Mouse (Mus musculus) embryonic facial prominence, embryonic 12.5 days (tissue): ENCODE data around the gene Rabgap1l. TPM values are rescaled to one million over a fixed set of nuclear protein-coding genes. Genes with fewer than 3 reads are reported as not detected.

Experiments used
- ATAC-seq: fragments of 200-750 bp; cut with Nextera tagmentation; 2 replicates; pipeline ENCODE4 v1.8.0; 2017; ENCODE audit not compliant: insufficient number of reproducible peaks, insufficient read depth, low FRiP score, low TSS enrichment
- H3K27ac ChIP-seq: fragments of 300-500 bp; sonication (generic); 2 replicates; pipeline ENCODE4 v1.5.1; 2016; ENCODE audit warnings: mild to moderate bottlenecking
- H3K27me3 ChIP-seq: fragments of 300-500 bp; sonication (generic); 2 replicates; pipeline ENCODE4 v1.6.1; 2016; ENCODE audit warnings: mild to moderate bottlenecking, moderate library complexity
- H3K36me3 ChIP-seq: fragments of 300-500 bp; sonication (generic); 2 replicates; pipeline ENCODE4 v1.6.1; 2016; ENCODE audit warnings: mild to moderate bottlenecking
- H3K4me1 ChIP-seq: fragments of 300-500 bp; sonication (generic); 2 replicates; pipeline ENCODE4 v1.6.1; 2016
- H3K4me2 ChIP-seq: fragments of 300-500 bp; sonication (generic); replicated peaks from 2 replicates; pipeline ENCODE4 v1.6.1; 2016; ENCODE audit warnings: mild to moderate bottlenecking, moderate library complexity
- H3K4me3 ChIP-seq: fragments of 300-500 bp; sonication (generic); 2 replicates; pipeline ENCODE4 v1.5.1; 2016; ENCODE audit warnings: mild to moderate bottlenecking
- H3K9ac ChIP-seq: fragments of 300-500 bp; sonication (generic); 2 replicates; pipeline ENCODE4 v1.6.1; 2016; ENCODE audit warnings: mild to moderate bottlenecking, moderate library complexity
- H3K9me3 ChIP-seq: fragments of 300-500 bp; sonication (generic); 2 replicates; pipeline ENCODE4 v1.6.1; 2016; ENCODE audit warnings: mild to moderate bottlenecking, moderate library complexity
- WGBS: fragments of 180-500 bp; shearing (Covaris S2); methylation state at CpG from one replicate; pipeline ENCODE4 v1.1.7; 2016; 5-methylcytosine and 5-hydroxymethylcytosine counted together
- polyA plus RNA-seq: library from polyadenylated mRNA; unstranded; fragments of >200 nt; fragmentation: Nextera tagmentation; extraction: Ambion mirVana; gene quantifications from 2 replicates; pipeline ENCODE4 v1.2.1, GENCODE M21; 2016

Rabgap1l gene
- polyA plus RNA-seq, 1 experiment from 2014 or later, result 18.4 TPM

DNA sequence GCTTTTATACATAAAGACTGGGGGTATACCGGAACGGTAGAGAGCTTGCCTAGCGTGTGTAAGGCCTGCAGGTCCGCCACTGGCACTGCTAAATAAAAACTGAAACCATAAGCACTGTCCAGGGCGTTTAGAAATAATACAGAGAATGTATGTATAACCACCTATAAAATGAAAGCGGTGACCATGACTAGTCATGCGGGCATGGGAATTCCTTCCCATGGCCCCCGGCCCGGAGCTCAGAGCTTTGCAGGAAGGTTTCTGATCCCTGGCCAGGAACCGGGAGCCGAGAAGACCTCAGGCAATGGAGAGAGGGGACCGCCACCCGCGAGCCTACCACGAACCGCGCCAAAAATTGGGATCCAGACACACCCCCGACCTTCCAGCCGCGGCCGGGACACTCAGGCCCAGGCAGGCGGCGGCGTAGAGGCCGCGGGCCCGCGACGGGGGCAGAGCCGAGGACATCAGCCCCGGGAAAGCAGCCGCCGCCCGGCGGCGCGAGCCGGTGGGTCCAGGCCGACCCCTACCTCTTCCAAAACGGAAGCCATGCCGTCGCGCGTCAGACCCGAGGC is 580.8 kb downstream of the Rabgap1l start:
- Histone ChIP-seq H3K27ac (peak overlapping the region; percentile 99), H3K9me3 (no peaks in the 10 kb centered on the region), H3K4me3 (peak overlapping the region; percentile 66), H3K4me2 (peak overlapping the region; percentile 58), H3K27me3 (no peaks in the 10 kb centered on the region), H3K9ac (peak overlapping the region; percentile 79), H3K36me3 (peaks cover 7% of the 10 kb centered on the region), H3K4me1 (peaks cover 9% of the 10 kb centered on the region)
- ATAC-seq, result peak; percentile 68
- under 1% methylated on average over 45 of the region's 45 CpGs for WGBS

DNA sequence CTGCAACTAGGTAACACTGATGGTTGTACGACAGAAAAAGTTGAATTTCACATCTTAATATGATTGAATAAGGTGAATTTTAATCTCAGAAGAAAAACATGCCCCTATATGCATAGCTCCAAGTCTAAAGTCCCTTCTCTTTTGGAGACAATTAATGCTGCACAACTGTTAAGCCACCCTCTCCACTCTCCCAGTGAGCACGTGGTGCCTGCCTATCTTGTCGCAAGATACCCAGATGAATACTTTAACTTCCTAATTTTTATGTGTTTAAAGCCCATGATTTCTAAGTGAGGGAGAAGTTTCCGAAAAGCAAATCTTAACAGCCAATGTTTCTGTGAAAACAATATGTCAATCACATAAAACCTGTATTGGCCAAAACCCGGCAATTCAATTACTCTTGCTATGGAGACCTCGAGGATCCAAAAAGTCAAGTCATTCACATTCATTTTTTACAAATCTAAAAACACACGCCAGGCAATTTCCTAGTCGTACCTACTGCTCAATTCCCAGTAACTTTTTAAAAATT is 581.4 kb downstream of the Rabgap1l start:
- H3K36me3 ChIP-seq, result peaks cover 13% of the 10 kb centered on the region
- peak overlapping the region; percentile 66 for H3K4me3 ChIP-seq
- H3K27me3 ChIP-seq, result no peaks in the 10 kb centered on the region
- peaks cover 9% of the 10 kb centered on the region for H3K4me1 ChIP-seq
- H3K9me3 ChIP-seq, result no peaks in the 10 kb centered on the region
- 2% methylated on average over 8 of the region's 8 CpGs for WGBS
- H3K4me2 ChIP-seq, result peak overlapping the region; percentile 58
- no peak for ATAC-seq
- peak overlapping the region; percentile 99; the same call in 1 of the 2 replicates for H3K27ac ChIP-seq
- peak overlapping the region; percentile 79 for H3K9ac ChIP-seq

DNA sequence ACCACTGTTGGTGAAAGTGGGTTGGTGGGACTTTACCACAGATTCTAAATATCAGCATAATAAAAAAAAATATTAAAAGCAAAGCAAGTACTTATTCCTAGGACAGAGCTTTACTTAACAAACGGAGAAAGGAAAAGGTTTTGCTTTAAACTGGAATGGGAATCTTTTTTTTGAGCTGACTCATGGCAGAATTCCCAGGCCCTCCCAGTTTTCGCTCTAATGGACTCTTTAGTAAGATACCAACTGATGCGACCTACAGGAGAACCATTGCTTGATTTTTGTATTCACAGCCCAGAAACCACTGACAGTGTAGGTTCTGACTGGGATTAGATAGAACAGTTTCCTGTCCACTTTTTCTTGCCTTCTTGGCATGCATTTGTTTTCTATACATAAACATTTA is 582.4 kb downstream of the Rabgap1l start:
- Histone ChIP-seq H3K9me3 (no peaks in the 10 kb centered on the region), H3K9ac (no peak overlapping the region; the same call in 1 of the 2 replicates), H3K27me3 (no peaks in the 10 kb centered on the region), H3K4me3 (peak overlapping the region; percentile 66; the same call in 1 of the 2 replicates), H3K4me1 (peaks cover 9% of the 10 kb centered on the region), H3K4me2 (peak overlapping the region; percentile 58), H3K27ac (no peak overlapping the region), H3K36me3 (peaks cover 23% of the 10 kb centered on the region)
- no peak for ATAC-seq
- 71% methylated on average over 3 of the region's 3 CpGs for WGBS

DNA sequence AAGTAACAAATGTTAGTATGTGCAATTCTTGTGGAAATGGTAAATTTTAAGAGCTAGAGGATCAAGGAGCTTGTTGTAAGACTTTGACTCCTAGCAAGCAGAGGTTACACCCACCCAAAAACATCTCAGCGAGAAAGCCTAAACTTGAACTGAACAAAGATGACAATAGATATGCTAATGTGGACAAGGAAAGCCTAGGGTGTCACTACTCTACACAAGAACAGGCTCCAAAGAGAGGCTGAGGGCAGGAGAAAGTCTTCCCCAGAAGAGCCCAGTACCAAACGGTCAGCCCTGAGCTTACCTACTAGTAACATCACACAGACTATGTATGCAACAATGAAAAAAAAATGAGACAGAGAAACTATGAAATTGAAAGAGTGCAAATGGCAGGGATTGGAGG is 583.2 kb downstream of the Rabgap1l start:
- Histone ChIP-seq H3K9me3 (no peaks in the 10 kb centered on the region), H3K27ac (no peak overlapping the region), H3K4me1 (peaks cover 9% of the 10 kb centered on the region), H3K9ac (no peak overlapping the region), H3K4me3 (no peak overlapping the region), H3K36me3 (peaks cover 29% of the 10 kb centered on the region), H3K27me3 (no peaks in the 10 kb centered on the region), H3K4me2 (no peak overlapping the region)
- ATAC-seq, result no peak
- 79% methylated on average over 2 of the region's 2 CpGs for WGBS

DNA sequence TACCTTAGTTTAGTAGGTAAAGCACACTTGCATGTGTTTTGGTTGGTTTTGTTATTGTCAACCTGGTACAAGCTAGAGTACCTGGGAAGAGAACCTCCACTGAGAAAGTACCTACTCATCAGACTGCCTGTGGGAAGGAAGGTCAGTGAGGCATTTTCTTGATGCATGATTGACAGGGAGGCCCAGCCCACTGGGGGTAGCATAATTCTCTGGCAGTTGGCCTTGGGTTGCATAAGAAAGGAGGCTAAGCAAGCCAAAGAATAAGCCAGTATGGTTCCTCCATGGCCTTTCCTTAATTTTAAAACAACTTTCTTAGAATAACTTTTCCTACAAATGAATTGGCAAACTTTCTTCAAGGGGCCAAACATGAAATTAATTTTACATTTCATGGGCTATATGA is 587.5 kb downstream of the Rabgap1l start:
- H3K27ac ChIP-seq, result no peak overlapping the region
- H3K4me2 ChIP-seq, result no peak overlapping the region
- no peaks in the 10 kb centered on the region for H3K9me3 ChIP-seq
- no peak overlapping the region for H3K9ac ChIP-seq
- H3K27me3 ChIP-seq, result no peaks in the 10 kb centered on the region
- H3K36me3 ChIP-seq, result peaks cover 60% of the 10 kb centered on the region
- no peaks in the 10 kb centered on the region; the same call in 1 of the 2 replicates for H3K4me1 ChIP-seq
- H3K4me3 ChIP-seq, result no peak overlapping the region
- no peak for ATAC-seq

DNA sequence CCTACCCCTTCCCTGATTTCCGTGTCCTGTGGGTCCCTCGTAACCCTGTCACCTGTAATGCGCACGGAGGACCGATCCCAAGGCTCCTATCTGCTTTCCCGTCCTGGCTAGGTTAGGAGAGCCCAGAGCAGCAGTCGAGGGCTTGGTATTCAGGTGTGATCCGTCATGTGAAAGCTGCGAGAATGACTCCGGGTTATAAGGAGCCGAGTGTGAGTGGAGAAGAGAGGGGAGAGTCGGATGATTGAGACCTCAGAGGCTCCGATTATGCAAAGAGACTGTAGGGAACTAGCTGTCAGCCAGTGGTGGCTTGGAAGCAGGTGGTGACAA is 597.7 kb downstream of the Rabgap1l start:
- no peak for ATAC-seq
- H3K36me3 ChIP-seq, result peaks cover 14% of the 10 kb centered on the region; the same call in 1 of the 2 replicates
- under 1% methylated on average over 13 of the region's 13 CpGs for WGBS
- H3K27me3 ChIP-seq, result no peaks in the 10 kb centered on the region
- no peaks in the 10 kb centered on the region for H3K9me3 ChIP-seq
- H3K4me1 ChIP-seq, result no peaks in the 10 kb centered on the region
- H3K4me3 ChIP-seq, result peak overlapping the region; percentile 90
- H3K9ac ChIP-seq, result peak overlapping the region; percentile 80
- H3K4me2 ChIP-seq, result peak overlapping the region; percentile 84
- peak overlapping the region; percentile 37; the same call in 1 of the 2 replicates for H3K27ac ChIP-seq

DNA sequence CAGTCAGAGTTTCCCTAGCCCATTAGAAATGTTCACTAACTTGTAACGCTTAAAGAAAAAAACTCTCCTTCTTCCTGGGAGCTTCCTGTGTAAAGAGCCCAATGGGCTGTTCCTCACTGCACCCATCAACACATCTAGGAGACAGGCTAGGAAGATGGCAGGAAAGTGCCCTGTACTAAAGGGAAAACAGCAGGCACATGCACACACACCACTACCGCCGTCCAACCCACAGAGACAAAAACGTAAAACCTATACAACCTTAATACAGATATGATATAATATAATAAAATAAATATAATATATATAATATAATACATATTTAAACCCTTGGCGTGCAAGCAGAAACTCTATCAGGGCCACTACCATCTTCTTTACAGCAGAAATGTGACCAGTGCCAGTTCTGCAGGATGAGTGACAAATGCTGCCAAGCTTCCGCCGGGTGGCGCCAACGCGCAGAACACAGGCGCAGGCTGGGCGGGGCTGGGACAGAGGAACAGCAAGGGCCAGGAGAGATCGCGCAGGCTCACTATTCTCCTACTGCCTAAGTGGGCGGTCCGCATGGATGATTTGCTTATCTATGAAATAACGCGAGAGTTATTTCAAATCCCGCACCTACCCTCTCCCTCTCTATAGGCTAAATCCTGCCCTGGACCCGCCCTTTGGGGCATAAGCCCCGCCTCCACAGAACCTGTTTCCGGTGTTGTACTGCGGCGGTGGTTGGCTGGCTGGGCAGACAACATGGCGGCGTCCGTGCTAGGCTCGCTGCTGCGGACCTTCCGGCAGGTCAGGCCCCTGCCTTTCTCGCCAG is 598.3 kb downstream of the Rabgap1l start, which contains the start of gene Mrps14:
Mrps14 (plus strand) TSS at position 687 of the 808 bp plus-strand sequence.
- Histone ChIP-seq H3K4me2 (peak within 1 kb of the TSS; percentile 84), H3K4me1 (no peaks in the 10 kb centered on the region), H3K27ac (peak within 1 kb of the TSS; percentile 37; the same call in 1 of the 2 replicates), H3K36me3 (0 out of 2 replicates have a peak, but pooled peaks cover 11% of the 10 kb centered on the region), H3K27me3 (no peaks in the 10 kb centered on the region), H3K9ac (peak within 1 kb of the TSS; percentile 80), H3K9me3 (no peaks in the 10 kb centered on the region), H3K4me3 (peak within 1 kb of the TSS; percentile 90)
- peak; percentile 99 for ATAC-seq
- 7% methylated on average over 31 of the region's 31 CpGs for WGBS

DNA sequence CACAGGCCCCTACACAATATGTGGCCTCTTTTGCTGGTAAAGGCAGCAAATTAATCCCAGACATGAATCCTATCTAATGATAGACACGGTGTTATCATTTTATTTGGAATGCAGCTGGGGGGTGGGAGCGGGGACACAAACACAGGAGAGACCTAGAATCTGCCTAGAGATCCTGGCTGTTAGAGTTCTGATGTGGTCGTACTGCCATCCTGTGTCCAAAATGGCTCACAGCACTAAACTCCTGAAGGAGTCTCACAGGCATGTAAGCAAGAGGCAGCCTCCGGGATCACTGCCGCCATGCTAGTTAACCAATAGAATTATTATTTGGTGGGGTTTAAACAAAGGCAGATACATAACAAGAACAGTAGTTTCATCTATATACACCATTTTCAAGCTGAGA is 608.5 kb downstream of the Rabgap1l start:
- Histone ChIP-seq H3K27me3 (no peaks in the 10 kb centered on the region), H3K27ac (no peak overlapping the region), H3K36me3 (no peaks in the 10 kb centered on the region), H3K9me3 (no peaks in the 10 kb centered on the region), H3K9ac (no peak overlapping the region), H3K4me1 (no peaks in the 10 kb centered on the region), H3K4me3 (no peak overlapping the region), H3K4me2 (peak overlapping the region; percentile 28; the same call in 1 of the 2 replicates)
- ATAC-seq, result peak; percentile 74; the same call in 1 of the 2 replicates
- 18% methylated on average over 5 of the region's 5 CpGs for WGBS

DNA sequence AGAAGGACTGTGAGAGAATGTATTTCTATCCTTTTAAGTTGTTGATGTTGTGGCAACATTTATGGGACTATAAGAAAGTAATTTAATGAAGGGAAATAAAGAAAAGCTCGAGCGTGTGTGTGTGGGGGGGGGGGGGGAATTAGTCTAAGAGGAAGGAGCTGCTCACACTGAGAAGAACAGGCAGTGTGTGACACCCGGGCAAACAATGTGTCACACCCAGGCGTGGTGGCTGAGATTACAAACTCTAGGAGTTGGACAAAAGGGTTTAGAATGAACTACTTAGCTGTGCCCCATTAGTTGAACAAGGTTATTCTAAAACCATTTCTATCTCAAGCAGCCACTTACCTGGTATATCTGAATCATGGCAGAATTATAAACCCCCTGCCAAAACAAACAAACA is 611.8 kb downstream of the Rabgap1l start:
- Histone ChIP-seq H3K4me3 (no peak overlapping the region), H3K9ac (no peak overlapping the region), H3K4me2 (no peak overlapping the region), H3K27ac (no peak overlapping the region), H3K36me3 (no peaks in the 10 kb centered on the region), H3K4me1 (no peaks in the 10 kb centered on the region), H3K27me3 (no peaks in the 10 kb centered on the region), H3K9me3 (no peaks in the 10 kb centered on the region)
- no peak for ATAC-seq
- 66% methylated on average over 4 of the region's 4 CpGs for WGBS

DNA sequence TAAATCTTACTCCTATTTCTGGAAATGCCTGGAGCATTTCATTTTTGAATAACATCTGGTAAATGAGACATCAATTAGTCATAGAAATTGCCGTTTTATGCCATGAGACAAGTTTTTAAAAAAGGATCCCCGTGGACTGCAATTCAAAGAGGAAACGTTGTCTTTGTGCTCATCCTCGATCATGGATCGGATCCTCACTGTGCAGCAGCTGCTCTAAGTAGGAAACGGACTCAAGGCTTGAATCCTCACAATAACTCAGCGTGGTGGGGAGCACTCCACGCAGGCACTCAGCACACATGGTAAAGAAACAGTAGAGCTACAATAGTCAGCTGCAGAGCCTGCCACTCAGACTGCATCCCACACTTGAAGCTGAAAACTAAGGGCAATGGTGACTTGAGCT is 616.1 kb downstream of the Rabgap1l start:
- Histone ChIP-seq H3K4me1 (no peaks in the 10 kb centered on the region), H3K4me2 (no peak overlapping the region), H3K27me3 (no peaks in the 10 kb centered on the region), H3K36me3 (no peaks in the 10 kb centered on the region), H3K9ac (no peak overlapping the region), H3K27ac (no peak overlapping the region), H3K9me3 (no peaks in the 10 kb centered on the region), H3K4me3 (no peak overlapping the region)
- no peak for ATAC-seq
- WGBS, result 63% methylated on average over 8 of the region's 8 CpGs
